Mouse (Mus musculus): ENCODE measurements around the gene Zcchc17.
A peak's percentile ranks its signal among the peaks of the same experiment; 100 is the strongest.

Gene Zcchc17

GRCm38 (mm10) chr4:130315771-130316527 lies 43.8 kb downstream of the Zcchc17 start:
- no peak for DNase-seq

- DNase-seq: no peak
Measured at GRCm38 (mm10) chr4:130313552-130313951, 46.2 kb downstream of the Zcchc17 start.

GRCm38 (mm10) chr4:130312526-130312925 lies 47.2 kb downstream of the Zcchc17 start:
- no peak for DNase-seq

GRCm38 (mm10) chr4:130309254-130309653 lies 50.5 kb downstream of the Zcchc17 start:
- DNase-seq: no peak

- DNase-seq: no peak
Measured at GRCm38 (mm10) chr4:130308231-130309081, 51.3 kb downstream of the Zcchc17 start, which contains the start of the genes Fabp3 and Gm10570. Gene Fabp3, plus strand, starts transcription at chr4:130308595. Gene Gm10570, minus strand, starts transcription at chr4:130308674.

GRCm38 (mm10) chr4:130307851-130308230 lies 51.9 kb downstream of the Zcchc17 start:
- DNase-seq: no peak

GRCm38 (mm10) chr4:130306796-130307630 lies 52.7 kb downstream of the Zcchc17 start:
- no peak for DNase-seq

- no peak for DNase-seq
Measured at GRCm38 (mm10) chr4:130304746-130305145, 55.0 kb downstream of the Zcchc17 start.

GRCm38 (mm10) chr4:130302285-130302870 lies 57.4 kb downstream of the Zcchc17 start:
- no peak for DNase-seq

- DNase-seq: no peak
Measured at GRCm38 (mm10) chr4:130299629-130300018, 60.1 kb downstream of the Zcchc17 start.

GRCm38 (mm10) chr4:130298877-130299628 lies 60.7 kb downstream of the Zcchc17 start:
- DNase-seq: no peak

- no peak for DNase-seq
Measured at GRCm38 (mm10) chr4:130297123-130297529, 62.6 kb downstream of the Zcchc17 start.

GRCm38 (mm10) chr4:130296243-130296965 lies 63.3 kb downstream of the Zcchc17 start:
- no peak for DNase-seq

- DNase-seq: no peak
Measured at GRCm38 (mm10) chr4:130295047-130295745, 64.5 kb downstream of the Zcchc17 start.

- no peak for DNase-seq
Measured at GRCm38 (mm10) chr4:130294513-130294912, 65.2 kb downstream of the Zcchc17 start.

- DNase-seq: peak; percentile 67
Measured at GRCm38 (mm10) chr4:130292271-130292670, 67.5 kb downstream of the Zcchc17 start.

GRCm38 (mm10) chr4:130289824-130290223 lies 69.9 kb downstream of the Zcchc17 start:
- DNase-seq: no peak

- no peak for DNase-seq
Measured at GRCm38 (mm10) chr4:130286531-130286930, 73.2 kb downstream of the Zcchc17 start.

GRCm38 (mm10) chr4:130283826-130284225 lies 75.9 kb downstream of the Zcchc17 start:
- no peak for DNase-seq

GRCm38 (mm10) chr4:130282856-130283255 lies 76.9 kb downstream of the Zcchc17 start:
- no peak for DNase-seq
